Mouse (Mus musculus) MEL (cell line): Measurements from ENCODE around the gene Plxnb1. TPM values are rescaled to one million over a fixed set of nuclear protein-coding genes. Genes with fewer than 3 reads are reported as not detected.

Experiments
- DNase-seq: peaks from one replicate; pipeline ENCODE4 v3.0.0; 2011; ENCODE audit warnings: low read depth, low spot score
- H3K27ac ChIP-seq: 2 replicates; pipeline ENCODE4 v1.5.1; 2012; ENCODE audit warnings: low read depth, mild to moderate bottlenecking, control low read depth, low read length, moderate library complexity; ENCODE audit not compliant: control insufficient read depth
- H3K27me3 ChIP-seq, 2 experiments: fragments of 150-350 bp in 1 of 2; sonication (generic) in 1 of 2; 2 replicates each; pipeline ENCODE4 v1.6.1; 2012; ENCODE audit warnings: low read length in 2 of 2, mild to moderate bottlenecking in 2 of 2, improper control_type of control experiment in 1 of 2, moderate library complexity in 1 of 2; ENCODE audit not compliant: insufficient read depth in 2 of 2, control insufficient read depth in 1 of 2
- H3K36me3 ChIP-seq, 2 experiments: 2 replicates each; pipeline ENCODE4 v1.6.1; 2012 to 2014; ENCODE audit warnings: low read length in 2 of 2, improper control_type of control experiment in 1 of 2, inconsistent platforms in 1 of 2, mild to moderate bottlenecking in 1 of 2; ENCODE audit not compliant: insufficient read depth in 2 of 2, control insufficient read depth in 1 of 2
- H3K4me1 ChIP-seq, 2 experiments: fragments of 150-350 bp in 1 of 2; sonication (generic) in 1 of 2; 2 replicates each; pipeline ENCODE4 v1.6.1; 2012; ENCODE audit warnings: low read length in 2 of 2, improper control_type of control experiment in 1 of 2, mild to moderate bottlenecking in 1 of 2; ENCODE audit not compliant: insufficient read depth in 2 of 2, control insufficient read depth in 1 of 2
- H3K4me3 ChIP-seq, 2 experiments: fragments of 150-350 bp in 1 of 2; sonication (generic) in 1 of 2; 2 replicates each; pipeline ENCODE4 v1.5.1; 2012; ENCODE audit warnings: low read depth in 2 of 2, low read length in 2 of 2, mild to moderate bottlenecking in 2 of 2, moderate library complexity in 2 of 2, control low read depth in 1 of 2, improper control_type of control experiment in 1 of 2; ENCODE audit not compliant: control insufficient read depth in 1 of 2, insufficient read depth in 1 of 2
- H3K79me2 ChIP-seq: 2 replicates; pipeline ENCODE4 v1.6.1; 2012; ENCODE audit warnings: mild to moderate bottlenecking, low read length, moderate library complexity; ENCODE audit not compliant: control insufficient read depth, poor library complexity, insufficient read depth
- H3K9ac ChIP-seq: 2 replicates; pipeline ENCODE4 v1.6.1; 2012; ENCODE audit warnings: low read depth, mild to moderate bottlenecking, control low read depth, low read length, moderate library complexity; ENCODE audit not compliant: control insufficient read depth, poor library complexity, severe bottlenecking
- H3K9me3 ChIP-seq: fragments of 150-350 bp; sonication (generic); replicated peaks from 2 replicates; pipeline ENCODE4 v1.6.1; 2012; ENCODE audit warnings: mild to moderate bottlenecking, low read length, improper control_type of control experiment, moderate library complexity; ENCODE audit not compliant: insufficient read depth
- BHLHE40 ChIP-seq: IDR thresholded peaks from 2 replicates; pipeline ENCODE4 v1.6.1; 2012; ENCODE audit warnings: low read depth, mild to moderate bottlenecking, inconsistent platforms, low read length, improper control_type of control experiment, borderline replicate concordance
- CHD1 ChIP-seq: IDR thresholded peaks from 2 replicates; pipeline ENCODE4 v1.6.1; 2012; ENCODE audit warnings: low read depth, mild to moderate bottlenecking, inconsistent platforms, low read length, improper control_type of control experiment
- CHD2 ChIP-seq: IDR thresholded peaks from 2 replicates; pipeline ENCODE4 v1.6.1; 2011; ENCODE audit warnings: low read length, improper control_type of control experiment
- CTCF ChIP-seq, 3 experiments: IDR thresholded peaks in 2 of 3; conservative IDR thresholded peaks in 1 of 3; 2 replicates each; pipeline ENCODE4 v1.5.1; 2011 to 2012; ENCODE audit warnings: low read length in 3 of 3, low read depth in 2 of 3, mild to moderate bottlenecking in 2 of 3, improper control_type of control experiment in 1 of 3, inconsistent platforms in 1 of 3, mixed read lengths in 1 of 3, moderate library complexity in 1 of 3; ENCODE audit not compliant: control insufficient read depth in 1 of 3, insufficient read depth in 1 of 3, poor library complexity in 1 of 3, severe bottlenecking in 1 of 3
- E2F4 ChIP-seq: IDR thresholded peaks from 2 replicates; pipeline ENCODE4 v1.6.1; 2011; ENCODE audit warnings: low read depth, low read length, improper control_type of control experiment, borderline replicate concordance
- EP300 ChIP-seq, 2 experiments: IDR thresholded peaks; 2 replicates each; pipeline ENCODE4 v1.6.1; 2011; ENCODE audit warnings: improper control_type of control experiment in 2 of 2, low read length in 2 of 2, low read depth in 1 of 2, mild to moderate bottlenecking in 1 of 2
- ETS1 ChIP-seq: IDR thresholded peaks from 2 replicates; pipeline ENCODE4 v1.6.1; 2012; ENCODE audit warnings: low read depth, mild to moderate bottlenecking, inconsistent platforms, low read length, improper control_type of control experiment, moderate library complexity
- GABPA ChIP-seq: IDR thresholded peaks from 2 replicates; pipeline ENCODE4 v1.6.1; 2012; ENCODE audit warnings: low read depth, mild to moderate bottlenecking, inconsistent platforms, low read length, improper control_type of control experiment, moderate library complexity
- GATA1 ChIP-seq: IDR thresholded peaks from 2 replicates; pipeline ENCODE4 v1.6.1; 2011; ENCODE audit warnings: low read depth, low read length, improper control_type of control experiment
- MAFK ChIP-seq: IDR thresholded peaks from 2 replicates; pipeline ENCODE4 v1.6.1; 2011; ENCODE audit warnings: low read depth, mild to moderate bottlenecking, low read length, improper control_type of control experiment, borderline replicate concordance
- MAZ ChIP-seq: IDR thresholded peaks from 2 replicates; pipeline ENCODE4 v1.6.1; 2012; ENCODE audit warnings: low read depth, mild to moderate bottlenecking, inconsistent platforms, low read length, improper control_type of control experiment
- MYB ChIP-seq: IDR thresholded peaks from 2 replicates; pipeline ENCODE4 v1.6.1; 2011; ENCODE audit warnings: mild to moderate bottlenecking, low read depth, low read length, improper control_type of control experiment
- MYC ChIP-seq: IDR thresholded peaks from 2 replicates; pipeline ENCODE4 v1.6.1; 2011; ENCODE audit warnings: low read depth, mild to moderate bottlenecking, low read length, improper control_type of control experiment, moderate library complexity
- POLR2A ChIP-seq, 2 experiments: IDR thresholded peaks; 2 replicates each; pipeline ENCODE4 v1.6.1; 2011 to 2012; ENCODE audit warnings: low read length in 2 of 2, mild to moderate bottlenecking in 2 of 2, control low read depth in 1 of 2, improper control_type of control experiment in 1 of 2, low read depth in 1 of 2, moderate library complexity in 1 of 2; ENCODE audit not compliant: control insufficient read depth in 1 of 2, insufficient read depth in 1 of 2, poor library complexity in 1 of 2
- POLR2AphosphoS2 ChIP-seq: IDR thresholded peaks from 2 replicates; pipeline ENCODE4 v1.6.1; 2011; ENCODE audit warnings: low read length, improper control_type of control experiment
- RAD21 ChIP-seq: IDR thresholded peaks from 2 replicates; pipeline ENCODE4 v1.6.1; 2011; ENCODE audit warnings: mild to moderate bottlenecking, low read depth, low read length, improper control_type of control experiment
- RCOR1 ChIP-seq: IDR thresholded peaks from 2 replicates; pipeline ENCODE4 v1.6.1; 2012; ENCODE audit warnings: low read depth, mild to moderate bottlenecking, inconsistent platforms, low read length, improper control_type of control experiment
- SIN3A ChIP-seq: IDR thresholded peaks from 2 replicates; pipeline ENCODE4 v1.6.1; 2012; ENCODE audit warnings: low read length, improper control_type of control experiment, inconsistent platforms
- SMC3 ChIP-seq: IDR thresholded peaks from 2 replicates; pipeline ENCODE4 v1.6.1; 2011; ENCODE audit warnings: low read depth, low read length, improper control_type of control experiment
- TAL1 ChIP-seq: IDR thresholded peaks from 2 replicates; pipeline ENCODE4 v1.6.1; 2012; ENCODE audit warnings: mild to moderate bottlenecking, inconsistent platforms, low read length, moderate library complexity, mixed read lengths
- TBP ChIP-seq: IDR thresholded peaks from 2 replicates; pipeline ENCODE4 v1.8.0; 2011; ENCODE audit warnings: low read depth, low read length, improper control_type of control experiment
- ZC3H11A ChIP-seq: IDR thresholded peaks from 2 replicates; pipeline ENCODE4 v1.6.1; 2012; ENCODE audit warnings: low read depth, mild to moderate bottlenecking, inconsistent platforms, low read length, improper control_type of control experiment
- ZKSCAN1 ChIP-seq: IDR thresholded peaks from 2 replicates; pipeline ENCODE4 v1.6.1; 2012; ENCODE audit warnings: low read depth, mild to moderate bottlenecking, inconsistent platforms, low read length, improper control_type of control experiment, moderate library complexity
- ZMIZ1 ChIP-seq: IDR thresholded peaks from 2 replicates; pipeline ENCODE4 v1.6.1; 2012; ENCODE audit warnings: low read depth, mild to moderate bottlenecking, inconsistent platforms, low read length, improper control_type of control experiment, moderate library complexity
- ZNF384 ChIP-seq: IDR thresholded peaks from 2 replicates; pipeline ENCODE4 v1.6.1; 2012; ENCODE audit warnings: low read depth, mild to moderate bottlenecking, inconsistent platforms, low read length, improper control_type of control experiment
- polyA plus RNA-seq, 2 experiments: library from polyadenylated mRNA; stranded (reverse) in 1 of 2; unstranded in 1 of 2; fragments of >175 nt in 1 of 2; fragments of >200 nt in 1 of 2; gene quantifications; 2 replicates each; pipeline versions ENCODE4 v1.2.1 to v1.2.4; 2012; ENCODE audit warnings: low replicate concordance in 2 of 2, low read depth in 1 of 2; ENCODE audit not compliant: insufficient read length in 2 of 2, insufficient read depth in 1 of 2, missing spikeins in 1 of 2
- total RNA-seq: library from RNA; depleted of rRNA; stranded (reverse); fragments of 300-350 nt; gene quantifications from 2 replicates; pipeline ENCODE4 v1.2.3, GENCODE M21; 2012

Plxnb1 gene
- total and polyA plus RNA-seq, 3 experiments: 0.07 TPM; not detected in 2

GRCm38 (mm10) chr9:109096251-109096661, 1.1 kb downstream of the Plxnb1 start:
- Histone ChIP-seq H3K4me1 (no peaks in the 10 kb centered on the region), H3K36me3 (no peaks in the 10 kb centered on the region), H3K79me2 (no peaks in the 10 kb centered on the region), H3K9ac (no peak overlapping the region), H3K27ac (no peak overlapping the region), H3K9me3 (no peaks in the 10 kb centered on the region), H3K4me3 (no peak overlapping the region), H3K27me3 (no peaks in the 10 kb centered on the region)
- DNase-seq: no peak
- TF ChIP-seq BHLHE40 (no peak), RCOR1 (no peak), E2F4 (no peak), ZMIZ1 (no peak), CHD1 (no peak), CHD2 (no peak), GABPA (no peak)

DNA sequence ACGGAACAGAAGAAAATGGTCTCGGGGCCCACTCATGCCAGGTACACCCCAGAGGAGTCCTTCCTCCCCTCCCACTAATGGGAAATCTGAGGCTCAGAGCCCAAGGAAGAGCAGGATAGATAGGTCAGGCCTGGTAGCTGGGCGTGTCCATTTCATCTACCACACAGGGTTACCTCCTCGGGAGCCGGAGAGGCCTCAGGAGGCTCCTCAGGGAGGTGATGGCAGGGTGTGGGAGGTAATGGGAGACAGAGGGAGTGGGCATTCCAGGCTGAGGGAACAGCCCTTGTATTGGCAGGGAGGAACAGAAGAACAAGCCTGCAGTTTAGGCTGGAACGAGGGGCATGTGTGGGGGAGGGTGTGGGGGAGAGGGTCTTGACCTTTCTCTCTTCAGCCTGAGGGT, 1.7 kb downstream of the Plxnb1 start:
- Histone ChIP-seq H3K27me3 (no peaks in the 10 kb centered on the region), H3K27ac (no peak overlapping the region), H3K9me3 (no peaks in the 10 kb centered on the region), H3K4me1 (no peaks in the 10 kb centered on the region), H3K36me3 (no peaks in the 10 kb centered on the region), H3K4me3 (no peak overlapping the region), H3K79me2 (no peaks in the 10 kb centered on the region), H3K9ac (no peak overlapping the region)
- TF ChIP-seq CHD1 (no peak), TBP (no peak), TAL1 (no peak), BHLHE40 (no peak), ETS1 (no peak), CTCF (IDR thresholded peaks at IDR 0.05 in 2 of 3, conservative IDR thresholded peaks at IDR 0.05 in 1 of 3; ENCODE audit: control insufficient read depth in 1 of 3, insufficient read depth in 1 of 3, low read depth in 2 of 3, low read length in 3 of 3, poor library complexity in 1 of 3, severe bottlenecking in 1 of 3) (no peak), POLR2A (IDR thresholded peaks at IDR 0.05; ENCODE audit: control insufficient read depth in 1 of 2, insufficient read depth in 1 of 2, low read depth in 1 of 2, low read length in 2 of 2, poor library complexity in 1 of 2) (no peak), MYB (no peak), SIN3A (no peak), SMC3 (no peak)
- DNase-seq: no peak

DNA sequence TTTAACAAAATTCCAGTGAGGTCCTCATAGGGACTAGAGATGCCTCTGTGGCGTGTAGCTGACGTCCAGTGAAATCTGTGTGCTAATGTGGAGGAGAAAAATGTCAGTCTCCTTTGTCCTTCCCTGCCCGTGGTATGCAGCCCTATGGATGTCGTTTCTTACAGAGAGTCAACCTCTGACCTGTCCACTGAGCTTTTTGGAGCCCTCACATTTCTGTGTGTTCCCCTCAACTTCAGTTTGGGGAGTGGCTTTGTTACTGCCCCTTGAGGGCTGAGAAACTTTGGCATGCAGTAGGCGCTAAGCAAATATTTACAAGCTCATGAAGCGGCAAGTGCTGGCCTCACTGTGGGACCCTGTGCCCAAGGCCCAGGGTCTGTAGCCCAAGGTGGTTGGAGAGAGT, 2.1 kb downstream of the Plxnb1 start:
- no peaks in the 10 kb centered on the region for H3K9me3 ChIP-seq
- no peak overlapping the region for H3K4me3 ChIP-seq
- no peaks in the 10 kb centered on the region for H3K36me3 ChIP-seq
- no peak overlapping the region for H3K9ac ChIP-seq
- H3K4me1 ChIP-seq: no peaks in the 10 kb centered on the region
- no peaks in the 10 kb centered on the region for H3K79me2 ChIP-seq
- H3K27ac ChIP-seq: no peak overlapping the region
- DNase-seq: no peak
- TF ChIP-seq POLR2AphosphoS2: no peak
- no peak for TF ChIP-seq ZKSCAN1
- no peak for TF ChIP-seq SIN3A
- TF ChIP-seq BHLHE40: no peak
- TF ChIP-seq MAFK: no peak
- TF ChIP-seq TBP: no peak
- no peak for TF ChIP-seq MYC
- TF ChIP-seq E2F4: no peak
- TF ChIP-seq POLR2A (IDR thresholded peaks at IDR 0.05; ENCODE audit: control insufficient read depth in 1 of 2, insufficient read depth in 1 of 2, low read depth in 1 of 2, low read length in 2 of 2, poor library complexity in 1 of 2): no peak
- TF ChIP-seq CHD2: no peak
- no peak for TF ChIP-seq GATA1
- no peak for TF ChIP-seq MAZ
- no peak for TF ChIP-seq MYB
- no peak for TF ChIP-seq ZNF384
- TF ChIP-seq ZMIZ1: no peak
- no peak for TF ChIP-seq EP300 (IDR thresholded peaks at IDR 0.05; ENCODE audit: low read depth in 1 of 2, low read length in 2 of 2)
- TF ChIP-seq RAD21: no peak
- no peak for TF ChIP-seq ZC3H11A
- TF ChIP-seq RCOR1: no peak
- no peaks in the 10 kb centered on the region for H3K27me3 ChIP-seq
